Mouse (Mus musculus): ENCODE data around the gene Vmn2r90.
"Not testable (repeated sequence)": the region's sequence is repeated elsewhere in the genome, so short reads cannot be mapped to it uniquely, and the experiment has no call there.

Gene Vmn2r90

GRCm38 (mm10) chr17:17703447-17703846 lies at the start of gene Vmn2r90:
Vmn2r90 (plus strand) TSS chr17:17703747.
- DNase-seq (ENCODE audit: low spot score in 2 of 2), result no peak

GRCm38 (mm10) chr17:17654997-17655828 lies 48.3 kb upstream of the Vmn2r90 start:
- peak in 1 of 2 experiments; percentile 7 for DNase-seq (ENCODE audit: low spot score in 2 of 2)

GRCm38 (mm10) chr17:17655829-17656176 lies 47.7 kb upstream of the Vmn2r90 start:
- DNase-seq (ENCODE audit: low spot score in 2 of 2), result no peak

- DNase-seq (ENCODE audit: low spot score in 2 of 2), result no peak
These were observed 24.8 kb upstream of the Vmn2r90 start for GRCm38 (mm10) chr17:17678781-17679180.

GRCm38 (mm10) chr17:17690659-17691058 lies 12.9 kb upstream of the Vmn2r90 start:
- no peak for DNase-seq (ENCODE audit: low spot score in 2 of 2)

GRCm38 (mm10) chr17:17732396-17732795 lies 28.8 kb downstream of the Vmn2r90 start:
- not testable (repeated sequence) for DNase-seq (ENCODE audit: low spot score in 2 of 2)

- DNase-seq (ENCODE audit: low spot score in 2 of 2), result no peak
These were observed 35.1 kb downstream of the Vmn2r90 start for GRCm38 (mm10) chr17:17738635-17739034.

GRCm38 (mm10) chr17:17739300-17739699 lies 35.8 kb downstream of the Vmn2r90 start:
- not testable (repeated sequence) for DNase-seq (ENCODE audit: low spot score in 2 of 2)

- DNase-seq (ENCODE audit: low spot score in 2 of 2), result not testable (repeated sequence)
These were observed 36.4 kb downstream of the Vmn2r90 start for GRCm38 (mm10) chr17:17739936-17740335.

- DNase-seq (ENCODE audit: low spot score in 2 of 2), result not testable (repeated sequence)
These were observed 38.0 kb downstream of the Vmn2r90 start for GRCm38 (mm10) chr17:17741516-17741915.

GRCm38 (mm10) chr17:17749371-17749770 lies 45.8 kb downstream of the Vmn2r90 start:
- DNase-seq (ENCODE audit: low spot score in 2 of 2), result peak in 1 of 2 experiments; percentile 27

GRCm38 (mm10) chr17:17762614-17763293 lies 59.2 kb downstream of the Vmn2r90 start:
- DNase-seq (ENCODE audit: low spot score in 2 of 2), result no peak

- no peak for DNase-seq (ENCODE audit: low spot score in 2 of 2)
These were observed 60.7 kb downstream of the Vmn2r90 start for GRCm38 (mm10) chr17:17764206-17764605.

GRCm38 (mm10) chr17:17766481-17766880 lies 62.9 kb downstream of the Vmn2r90 start:
- peak in 1 of 2 experiments; percentile 15 for DNase-seq (ENCODE audit: low spot score in 2 of 2)
